Mouse (Mus musculus) heart, adult 9 months (tissue): ENCODE results near the gene Tram2.

ENCODE experiments used
- DNase-seq, 2 experiments: peaks; one replicate each; pipeline ENCODE4 v3.0.0; 2022; ENCODE audit warnings: low spot score in 2 of 2

The Tram2 gene

DNA sequence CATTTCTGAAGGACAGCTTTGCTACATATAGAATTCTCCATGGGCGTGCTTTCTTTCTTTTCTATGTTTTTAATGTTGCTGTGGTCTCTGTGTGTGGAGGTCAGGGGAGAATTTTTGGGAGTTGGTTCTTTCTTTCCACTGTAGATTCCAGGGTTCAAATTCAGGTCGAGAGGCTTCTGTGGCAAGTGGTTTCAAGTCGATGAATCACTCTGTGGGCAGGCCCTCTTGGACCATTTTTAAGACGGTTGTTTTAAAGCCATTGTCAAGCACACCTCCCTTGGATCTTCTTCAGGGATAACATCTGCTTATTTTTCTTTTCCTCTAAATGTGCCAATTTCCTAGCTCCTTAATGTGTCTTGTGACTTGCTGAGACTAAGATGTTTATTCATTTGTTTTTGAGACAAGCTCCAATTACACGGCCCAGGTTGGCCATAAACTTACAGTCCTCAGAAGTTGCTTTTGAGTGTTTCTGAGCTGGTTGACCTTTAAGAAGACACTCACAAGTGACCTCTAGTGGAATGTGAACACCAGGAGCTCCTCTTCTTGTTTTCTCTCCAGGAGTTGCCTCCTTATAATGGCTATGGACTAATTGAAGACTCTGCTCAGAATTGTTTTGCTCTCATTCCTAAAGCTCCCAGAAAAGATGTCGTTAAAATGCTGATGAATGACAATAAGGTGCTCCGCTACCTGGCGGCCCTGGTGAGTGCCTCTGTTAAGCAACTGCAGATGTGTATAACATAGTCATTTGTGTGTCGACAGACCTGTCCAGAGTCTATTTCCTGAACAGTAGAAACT lies 104.5 kb downstream of the Tram2 start:
- DNase-seq: no peak

DNA sequence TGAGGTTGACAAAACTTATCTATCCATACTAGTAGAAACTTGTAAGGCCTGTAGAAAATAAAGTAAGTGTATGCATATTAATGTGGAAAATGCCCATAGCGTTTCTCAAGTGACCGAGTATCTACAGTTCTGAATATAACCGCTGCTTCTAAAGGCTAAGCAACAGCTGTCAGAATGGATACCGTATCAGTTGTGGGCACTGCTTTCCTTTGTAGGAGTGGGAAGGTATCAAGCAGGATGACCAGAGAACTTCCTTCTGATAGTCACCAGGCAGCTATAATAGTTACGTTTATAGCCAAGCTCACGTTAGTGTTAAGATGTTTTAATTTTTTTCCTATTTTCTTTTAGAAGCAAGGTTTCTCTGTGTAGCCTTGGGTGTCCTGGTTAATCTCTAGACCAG lies 105.6 kb downstream of the Tram2 start:
- no peak for DNase-seq

DNA sequence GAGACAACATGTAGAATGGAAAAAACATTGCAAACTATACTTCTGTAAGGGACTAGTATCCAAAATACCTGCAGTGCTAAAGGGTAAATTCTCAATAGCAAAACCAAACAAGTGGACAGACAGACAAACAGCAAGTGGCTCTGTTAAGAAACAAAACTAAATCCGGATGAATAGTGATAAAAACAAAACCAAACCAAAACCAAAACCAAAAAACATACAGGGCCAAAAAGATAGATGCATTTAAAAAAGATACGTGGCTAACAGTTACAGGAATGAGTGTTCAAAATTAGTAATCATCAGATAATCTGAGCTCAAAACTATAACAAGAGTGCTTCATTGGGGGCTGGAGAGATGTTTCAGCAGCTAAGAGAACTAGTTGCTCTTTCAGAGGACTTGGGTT lies 109.4 kb downstream of the Tram2 start:
- DNase-seq: no peak

DNA sequence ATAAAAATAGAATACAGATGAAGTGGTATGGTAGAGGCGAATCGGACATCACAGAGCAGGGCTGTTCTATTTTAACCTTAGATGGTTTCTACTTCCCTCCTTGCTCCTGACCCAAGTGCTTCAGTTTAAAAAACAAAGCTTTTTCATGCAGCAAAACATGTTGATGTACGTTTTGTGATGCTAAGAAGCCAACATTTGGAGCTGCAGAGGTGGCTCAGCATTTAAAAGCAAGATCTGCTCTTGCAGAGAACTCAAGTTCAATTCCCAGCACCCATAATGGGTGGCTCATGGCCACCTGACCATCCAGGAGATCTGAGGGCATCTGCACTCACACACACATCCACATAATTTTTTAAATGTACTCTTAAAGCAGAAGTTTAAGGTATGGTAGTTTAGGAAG lies 124.2 kb downstream of the Tram2 start:
- DNase-seq: no peak

DNA sequence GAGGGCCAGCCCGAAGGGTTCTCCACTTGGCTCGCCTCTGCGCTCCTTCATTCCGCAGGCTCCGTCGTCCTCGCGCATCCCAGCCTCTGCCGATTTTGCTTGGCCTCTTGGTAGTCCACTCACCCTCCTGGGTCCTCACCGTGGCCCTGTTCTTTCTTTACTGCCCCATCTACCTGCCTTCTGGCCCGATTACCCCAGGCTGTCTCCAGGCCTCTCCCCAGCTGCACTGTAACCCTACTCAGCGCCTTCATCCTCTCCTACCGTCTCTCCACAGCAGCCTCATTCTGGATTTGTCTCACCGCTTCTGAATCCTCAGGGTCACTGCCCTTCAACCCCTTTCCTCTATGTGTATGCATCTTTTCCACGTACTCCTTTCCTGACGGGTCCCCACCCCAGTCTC lies 127.2 kb downstream of the Tram2 start:
- DNase-seq: no peak

DNA sequence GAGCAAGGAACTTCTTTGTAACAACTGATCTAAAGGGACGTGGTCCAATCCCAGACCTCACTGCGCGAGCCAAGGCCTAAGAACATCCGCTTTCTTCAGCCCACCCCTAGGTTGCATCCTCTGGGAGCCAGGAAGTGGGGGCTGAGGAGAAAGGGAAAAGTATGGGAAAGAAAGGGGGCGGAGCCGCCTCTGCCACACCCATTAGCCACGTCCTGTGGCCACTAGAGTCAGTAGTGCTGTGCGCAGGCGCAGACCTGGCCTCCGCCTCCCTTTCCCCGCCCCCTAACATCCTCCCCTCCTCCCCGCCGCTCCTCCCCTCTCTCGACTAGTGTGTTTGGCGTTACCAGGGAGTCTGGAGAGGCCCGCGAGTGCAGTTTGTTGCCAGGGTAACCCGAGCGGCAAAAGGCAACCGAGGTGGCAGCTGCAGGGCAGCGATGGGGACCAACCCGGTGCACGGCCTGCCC lies 127.7 kb downstream of the Tram2 start, which contains the start of gene Efhc1:
Efhc1 (plus strand) TSS at position 327 of the 464 bp plus-strand sequence.
- DNase-seq: peak; percentile 93 to 94
